Mouse (Mus musculus): Measurements from ENCODE around the gene Tnf. TPM values are rescaled to one million over a fixed set of nuclear protein-coding genes. Genes with fewer than 3 reads are reported as not detected.

Gene Tnf
- polyA plus RNA-seq, 1 experiment, result 7.4 TPM

- H3K4me3 ChIP-seq (replicated peaks; ENCODE audit: control insufficient read depth, low read depth, low read length), result peak overlapping the region; percentile 31
- peaks cover 11% of the 10 kb centered on the region for H3K4me1 ChIP-seq (ENCODE audit: control insufficient read depth, insufficient read depth, low read length)
- 40% methylated on average over 10 of the region's 10 CpGs for WGBS
- TF ChIP-seq CTCF (IDR thresholded peaks at IDR 0.05; ENCODE audit: control insufficient read depth, insufficient read depth, low read length) (no peak), POLR2A (IDR thresholded peaks at IDR 0.05; ENCODE audit: borderline replicate concordance, control insufficient read depth, low read depth, low read length) (no peak)
- peak overlapping the region; percentile 82 for H3K27ac ChIP-seq (ENCODE audit: control insufficient read depth, insufficient read depth, low read depth, low read length, poor library complexity)
Observed at GRCm38 (mm10) chr17:35231022-35231421, 29.2 kb upstream of the Tnf start.

- peaks cover 16% of the 10 kb centered on the region; the same call in 1 of the 2 replicates for H3K4me1 ChIP-seq (ENCODE audit: control insufficient read depth, insufficient read depth, low read length)
- H3K4me3 ChIP-seq (replicated peaks; ENCODE audit: control insufficient read depth, low read depth, low read length), result no peak overlapping the region
- no peak overlapping the region for H3K27ac ChIP-seq (ENCODE audit: control insufficient read depth, insufficient read depth, low read depth, low read length, poor library complexity)
- TF ChIP-seq CTCF (IDR thresholded peaks at IDR 0.05; ENCODE audit: control insufficient read depth, insufficient read depth, low read length) (no peak), POLR2A (IDR thresholded peaks at IDR 0.05; ENCODE audit: borderline replicate concordance, control insufficient read depth, low read depth, low read length) (no peak)
- 68% methylated on average over 14 of the region's 14 CpGs for WGBS
Observed at GRCm38 (mm10) chr17:35226561-35227046, 24.8 kb upstream of the Tnf start.

GRCm38 (mm10) chr17:35225456-35225855 lies 23.6 kb upstream of the Tnf start:
- no peak overlapping the region for H3K27ac ChIP-seq (ENCODE audit: control insufficient read depth, insufficient read depth, low read depth, low read length, poor library complexity)
- H3K4me3 ChIP-seq (replicated peaks; ENCODE audit: control insufficient read depth, low read depth, low read length), result no peak overlapping the region
- no peak for TF ChIP-seq CTCF (IDR thresholded peaks at IDR 0.05; ENCODE audit: control insufficient read depth, insufficient read depth, low read length)
- TF ChIP-seq POLR2A (IDR thresholded peaks at IDR 0.05; ENCODE audit: borderline replicate concordance, control insufficient read depth, low read depth, low read length), result no peak
- 89% methylated on average over 5 of the region's 5 CpGs for WGBS
- peaks cover 12% of the 10 kb centered on the region for H3K4me1 ChIP-seq (ENCODE audit: control insufficient read depth, insufficient read depth, low read length)

GRCm38 (mm10) chr17:35224641-35225040 lies 22.8 kb upstream of the Tnf start:
- H3K4me3 ChIP-seq (replicated peaks; ENCODE audit: control insufficient read depth, low read depth, low read length), result no peak overlapping the region
- TF ChIP-seq POLR2A (IDR thresholded peaks at IDR 0.05; ENCODE audit: borderline replicate concordance, control insufficient read depth, low read depth, low read length) (no peak), CTCF (IDR thresholded peaks at IDR 0.05; ENCODE audit: control insufficient read depth, insufficient read depth, low read length) (no peak)
- H3K27ac ChIP-seq (ENCODE audit: control insufficient read depth, insufficient read depth, low read depth, low read length, poor library complexity), result no peak overlapping the region
- WGBS, result 86% methylated on average over 4 of the region's 4 CpGs
- H3K4me1 ChIP-seq (ENCODE audit: control insufficient read depth, insufficient read depth, low read length), result peaks cover 14% of the 10 kb centered on the region

GRCm38 (mm10) chr17:35222299-35222698 lies 20.5 kb upstream of the Tnf start:
- Histone ChIP-seq H3K27ac (ENCODE audit: control insufficient read depth, insufficient read depth, low read depth, low read length, poor library complexity) (peak overlapping the region; percentile 46), H3K4me1 (ENCODE audit: control insufficient read depth, insufficient read depth, low read length) (peaks cover 20% of the 10 kb centered on the region), H3K4me3 (replicated peaks; ENCODE audit: control insufficient read depth, low read depth, low read length) (no peak overlapping the region)
- WGBS, result 15% methylated on average over 6 of the region's 6 CpGs
- no peak for TF ChIP-seq CTCF (IDR thresholded peaks at IDR 0.05; ENCODE audit: control insufficient read depth, insufficient read depth, low read length)
- no peak for TF ChIP-seq POLR2A (IDR thresholded peaks at IDR 0.05; ENCODE audit: borderline replicate concordance, control insufficient read depth, low read depth, low read length)

- TF ChIP-seq CTCF (IDR thresholded peaks at IDR 0.05; ENCODE audit: control insufficient read depth, insufficient read depth, low read length), result no peak
- no peak; the same call in 1 of the 2 replicates for TF ChIP-seq POLR2A (IDR thresholded peaks at IDR 0.05; ENCODE audit: borderline replicate concordance, control insufficient read depth, low read depth, low read length)
- WGBS, result 45% methylated on average over 28 of the region's 28 CpGs
- Histone ChIP-seq H3K27ac (ENCODE audit: control insufficient read depth, insufficient read depth, low read depth, low read length, poor library complexity) (peak within 1 kb of the TSS; percentile 85), H3K4me1 (ENCODE audit: control insufficient read depth, insufficient read depth, low read length) (peaks cover 15% of the 10 kb centered on the region), H3K4me3 (replicated peaks; ENCODE audit: control insufficient read depth, low read depth, low read length) (no peak within 1 kb of the TSS)
Observed at GRCm38 (mm10) chr17:35220156-35220952, 18.5 kb upstream of the Tnf start, which contains the start of gene Gm16181. Gene Gm16181 (plus strand): TSS chr17:35220834.

- no peak for TF ChIP-seq CTCF (IDR thresholded peaks at IDR 0.05; ENCODE audit: control insufficient read depth, insufficient read depth, low read length)
- TF ChIP-seq POLR2A (IDR thresholded peaks at IDR 0.05; ENCODE audit: borderline replicate concordance, control insufficient read depth, low read depth, low read length), result no peak
- Histone ChIP-seq H3K27ac (ENCODE audit: control insufficient read depth, insufficient read depth, low read depth, low read length, poor library complexity) (peak overlapping the region; percentile 85), H3K4me3 (replicated peaks; ENCODE audit: control insufficient read depth, low read depth, low read length) (no peak overlapping the region), H3K4me1 (ENCODE audit: control insufficient read depth, insufficient read depth, low read length) (peaks cover 15% of the 10 kb centered on the region)
- 4% methylated on average over 6 of the region's 6 CpGs for WGBS
Observed at GRCm38 (mm10) chr17:35219601-35220041, 17.8 kb upstream of the Tnf start.

GRCm38 (mm10) chr17:35218516-35219193 lies 16.8 kb upstream of the Tnf start:
- TF ChIP-seq CTCF (IDR thresholded peaks at IDR 0.05; ENCODE audit: control insufficient read depth, insufficient read depth, low read length), result no peak
- no peak for TF ChIP-seq POLR2A (IDR thresholded peaks at IDR 0.05; ENCODE audit: borderline replicate concordance, control insufficient read depth, low read depth, low read length)
- Histone ChIP-seq H3K4me3 (replicated peaks; ENCODE audit: control insufficient read depth, low read depth, low read length) (peak overlapping the region; percentile 40), H3K4me1 (ENCODE audit: control insufficient read depth, insufficient read depth, low read length) (peaks cover 14% of the 10 kb centered on the region), H3K27ac (ENCODE audit: control insufficient read depth, insufficient read depth, low read depth, low read length, poor library complexity) (peak overlapping the region; percentile 85)
- 2% methylated on average over 18 of the region's 18 CpGs for WGBS
